Mouse (Mus musculus): ENCODE results near the gene Pcnx. TPM values are rescaled to one million over a fixed set of nuclear protein-coding genes. Genes with fewer than 3 reads are reported as not detected.

Pcnx gene
- polyA plus RNA-seq, 1 experiment from 2014 or later: 9.0 TPM

- Histone ChIP-seq H3K27ac (replicated peaks) (no peak overlapping the region), H3K4me3 (no peak overlapping the region), H3K4me2 (no peak overlapping the region), H3K9ac (no peak overlapping the region), H3K9me3 (no peaks in the 10 kb centered on the region), H3K4me1 (peaks cover 15% of the 10 kb centered on the region), H3K36me3 (peaks cover 16% of the 10 kb centered on the region), H3K27me3 (replicated peaks) (no peaks in the 10 kb centered on the region)
- no peak for ATAC-seq (ENCODE audit: extremely low read depth, insufficient number of reproducible peaks, low FRiP score, low TSS enrichment)
- WGBS: 84% methylated on average over 2 of the region's 2 CpGs
Observed at GRCm38 (mm10) chr12:81904456-81904855, 44.6 kb downstream of the Pcnx start.

GRCm38 (mm10) chr12:81905865-81906264, 46.0 kb downstream of the Pcnx start:
- WGBS: 73% methylated on average over 2 of the region's 2 CpGs

GRCm38 (mm10) chr12:81907741-81908357, 48.0 kb downstream of the Pcnx start:
- H3K36me3 ChIP-seq: peaks cover 14% of the 10 kb centered on the region
- 60% methylated on average over 4 of the region's 4 CpGs for WGBS
- H3K4me1 ChIP-seq: peaks cover 10% of the 10 kb centered on the region
- H3K27ac ChIP-seq (replicated peaks): no peak overlapping the region
- H3K4me3 ChIP-seq: no peak overlapping the region
- no peak overlapping the region for H3K9ac ChIP-seq
- H3K27me3 ChIP-seq (replicated peaks): no peaks in the 10 kb centered on the region
- no peak for ATAC-seq (ENCODE audit: extremely low read depth, insufficient number of reproducible peaks, low FRiP score, low TSS enrichment)
- no peaks in the 10 kb centered on the region for H3K9me3 ChIP-seq
- H3K4me2 ChIP-seq: no peak overlapping the region

More at GRCm38 (mm10) chr12:81905865-81906264, 46.0 kb downstream of the Pcnx start:
- H3K4me1 ChIP-seq: peaks cover 19% of the 10 kb centered on the region
- no peak overlapping the region for H3K9ac ChIP-seq
- no peak overlapping the region for H3K27ac ChIP-seq (replicated peaks)
- H3K27me3 ChIP-seq (replicated peaks): no peaks in the 10 kb centered on the region
- no peak for ATAC-seq (ENCODE audit: extremely low read depth, insufficient number of reproducible peaks, low FRiP score, low TSS enrichment)
- H3K9me3 ChIP-seq: no peaks in the 10 kb centered on the region
- H3K36me3 ChIP-seq: peaks cover 16% of the 10 kb centered on the region
- H3K4me3 ChIP-seq: no peak overlapping the region
- H3K4me2 ChIP-seq: no peak overlapping the region

GRCm38 (mm10) chr12:81910439-81910838, 50.6 kb downstream of the Pcnx start:
- Histone ChIP-seq H3K4me3 (no peak overlapping the region), H3K27me3 (replicated peaks) (no peaks in the 10 kb centered on the region), H3K9me3 (no peaks in the 10 kb centered on the region), H3K4me2 (no peak overlapping the region), H3K9ac (no peak overlapping the region), H3K36me3 (peaks cover 23% of the 10 kb centered on the region), H3K4me1 (peaks cover 10% of the 10 kb centered on the region), H3K27ac (replicated peaks) (no peak overlapping the region)
- ATAC-seq (ENCODE audit: extremely low read depth, insufficient number of reproducible peaks, low FRiP score, low TSS enrichment): no peak
- 78% methylated on average over 5 of the region's 5 CpGs for WGBS

- H3K36me3 ChIP-seq: peaks cover 40% of the 10 kb centered on the region
- H3K9ac ChIP-seq: no peak overlapping the region
- ATAC-seq (ENCODE audit: extremely low read depth, insufficient number of reproducible peaks, low FRiP score, low TSS enrichment): no peak
- H3K4me2 ChIP-seq: no peak overlapping the region
- H3K27ac ChIP-seq (replicated peaks): no peak overlapping the region
- no peak overlapping the region for H3K4me3 ChIP-seq
- 48% methylated on average over 2 of the region's 2 CpGs for WGBS
- no peaks in the 10 kb centered on the region for H3K27me3 ChIP-seq (replicated peaks)
- H3K9me3 ChIP-seq: no peaks in the 10 kb centered on the region
- peaks cover 6% of the 10 kb centered on the region for H3K4me1 ChIP-seq
Observed at GRCm38 (mm10) chr12:81915176-81915950, 55.5 kb downstream of the Pcnx start.

- Histone ChIP-seq H3K9ac (no peak overlapping the region), H3K4me3 (no peak overlapping the region), H3K27me3 (replicated peaks) (no peaks in the 10 kb centered on the region), H3K36me3 (peaks cover 37% of the 10 kb centered on the region), H3K9me3 (no peaks in the 10 kb centered on the region), H3K27ac (replicated peaks) (no peak overlapping the region), H3K4me2 (no peak overlapping the region), H3K4me1 (peaks cover 21% of the 10 kb centered on the region)
- ATAC-seq (ENCODE audit: extremely low read depth, insufficient number of reproducible peaks, low FRiP score, low TSS enrichment): no peak
- WGBS: 84% methylated on average over 12 of the region's 12 CpGs
Observed at GRCm38 (mm10) chr12:81918346-81918745, 58.5 kb downstream of the Pcnx start.

- H3K9me3 ChIP-seq: no peaks in the 10 kb centered on the region
- H3K36me3 ChIP-seq: peaks cover 34% of the 10 kb centered on the region
- no peak overlapping the region for H3K4me2 ChIP-seq
- H3K9ac ChIP-seq: no peak overlapping the region
- H3K4me1 ChIP-seq: peaks cover 21% of the 10 kb centered on the region
- ATAC-seq (ENCODE audit: extremely low read depth, insufficient number of reproducible peaks, low FRiP score, low TSS enrichment): no peak
- H3K27me3 ChIP-seq (replicated peaks): no peaks in the 10 kb centered on the region
- H3K27ac ChIP-seq (replicated peaks): no peak overlapping the region
- no peak overlapping the region for H3K4me3 ChIP-seq
- WGBS: 85% methylated on average over 14 of the region's 14 CpGs
Observed at GRCm38 (mm10) chr12:81918886-81919285, 59.1 kb downstream of the Pcnx start.

GRCm38 (mm10) chr12:81920027-81920426, 60.2 kb downstream of the Pcnx start:
- 78% methylated on average over 10 of the region's 10 CpGs for WGBS
- Histone ChIP-seq H3K4me2 (no peak overlapping the region), H3K9me3 (no peaks in the 10 kb centered on the region), H3K27ac (replicated peaks) (no peak overlapping the region), H3K36me3 (peaks cover 33% of the 10 kb centered on the region), H3K9ac (no peak overlapping the region), H3K4me1 (peaks cover 21% of the 10 kb centered on the region), H3K4me3 (no peak overlapping the region), H3K27me3 (replicated peaks) (no peaks in the 10 kb centered on the region)
- ATAC-seq (ENCODE audit: extremely low read depth, insufficient number of reproducible peaks, low FRiP score, low TSS enrichment): no peak

- H3K27me3 ChIP-seq (replicated peaks): no peaks in the 10 kb centered on the region
- no peak overlapping the region for H3K4me3 ChIP-seq
- H3K4me2 ChIP-seq: no peak overlapping the region
- no peaks in the 10 kb centered on the region for H3K9me3 ChIP-seq
- H3K4me1 ChIP-seq: peaks cover 24% of the 10 kb centered on the region
- ATAC-seq (ENCODE audit: extremely low read depth, insufficient number of reproducible peaks, low FRiP score, low TSS enrichment): no peak
- WGBS: 90% methylated on average over 2 of the region's 2 CpGs
- no peak overlapping the region for H3K27ac ChIP-seq (replicated peaks)
- peaks cover 33% of the 10 kb centered on the region for H3K36me3 ChIP-seq
- no peak overlapping the region for H3K9ac ChIP-seq
Observed at GRCm38 (mm10) chr12:81920614-81921013, 60.8 kb downstream of the Pcnx start.

- no peak overlapping the region for H3K9ac ChIP-seq
- no peak overlapping the region for H3K4me2 ChIP-seq
- H3K4me3 ChIP-seq: no peak overlapping the region
- peaks cover 24% of the 10 kb centered on the region for H3K4me1 ChIP-seq
- no peak for ATAC-seq (ENCODE audit: extremely low read depth, insufficient number of reproducible peaks, low FRiP score, low TSS enrichment)
- H3K27me3 ChIP-seq (replicated peaks): no peaks in the 10 kb centered on the region
- no peaks in the 10 kb centered on the region for H3K9me3 ChIP-seq
- no peak overlapping the region for H3K27ac ChIP-seq (replicated peaks)
- 65% methylated on average over 4 of the region's 4 CpGs for WGBS
- H3K36me3 ChIP-seq: peaks cover 33% of the 10 kb centered on the region
Observed at GRCm38 (mm10) chr12:81921785-81922184, 62.0 kb downstream of the Pcnx start.

GRCm38 (mm10) chr12:81922838-81923237, 63.0 kb downstream of the Pcnx start:
- ATAC-seq (ENCODE audit: extremely low read depth, insufficient number of reproducible peaks, low FRiP score, low TSS enrichment): no peak
- H3K4me1 ChIP-seq: peaks cover 34% of the 10 kb centered on the region
- no peak overlapping the region for H3K4me3 ChIP-seq
- no peak overlapping the region for H3K4me2 ChIP-seq
- 0 out of 2 replicates have a peak overlapping the region, but pooled peaks have one; percentile 2 for H3K9ac ChIP-seq
- 18% methylated on average over 3 of the region's 3 CpGs for WGBS
- H3K27ac ChIP-seq (replicated peaks): 0 out of 2 replicates have a peak overlapping the region, but pooled peaks have one; percentile 26
- H3K36me3 ChIP-seq: peaks cover 26% of the 10 kb centered on the region
- H3K9me3 ChIP-seq: no peaks in the 10 kb centered on the region
- no peaks in the 10 kb centered on the region for H3K27me3 ChIP-seq (replicated peaks)

All from heart, embryonic 13.5 days (tissue).